Mouse (Mus musculus) right cerebral cortex, postnatal 10 days (tissue): Measurements from ENCODE around the gene Tcf7.

Experiments used
- DNase-seq, 2 experiments: peaks; one replicate each; pipeline ENCODE4 v3.0.0; 2021; ENCODE audit warnings: low spot score in 2 of 2

Gene Tcf7

DNA sequence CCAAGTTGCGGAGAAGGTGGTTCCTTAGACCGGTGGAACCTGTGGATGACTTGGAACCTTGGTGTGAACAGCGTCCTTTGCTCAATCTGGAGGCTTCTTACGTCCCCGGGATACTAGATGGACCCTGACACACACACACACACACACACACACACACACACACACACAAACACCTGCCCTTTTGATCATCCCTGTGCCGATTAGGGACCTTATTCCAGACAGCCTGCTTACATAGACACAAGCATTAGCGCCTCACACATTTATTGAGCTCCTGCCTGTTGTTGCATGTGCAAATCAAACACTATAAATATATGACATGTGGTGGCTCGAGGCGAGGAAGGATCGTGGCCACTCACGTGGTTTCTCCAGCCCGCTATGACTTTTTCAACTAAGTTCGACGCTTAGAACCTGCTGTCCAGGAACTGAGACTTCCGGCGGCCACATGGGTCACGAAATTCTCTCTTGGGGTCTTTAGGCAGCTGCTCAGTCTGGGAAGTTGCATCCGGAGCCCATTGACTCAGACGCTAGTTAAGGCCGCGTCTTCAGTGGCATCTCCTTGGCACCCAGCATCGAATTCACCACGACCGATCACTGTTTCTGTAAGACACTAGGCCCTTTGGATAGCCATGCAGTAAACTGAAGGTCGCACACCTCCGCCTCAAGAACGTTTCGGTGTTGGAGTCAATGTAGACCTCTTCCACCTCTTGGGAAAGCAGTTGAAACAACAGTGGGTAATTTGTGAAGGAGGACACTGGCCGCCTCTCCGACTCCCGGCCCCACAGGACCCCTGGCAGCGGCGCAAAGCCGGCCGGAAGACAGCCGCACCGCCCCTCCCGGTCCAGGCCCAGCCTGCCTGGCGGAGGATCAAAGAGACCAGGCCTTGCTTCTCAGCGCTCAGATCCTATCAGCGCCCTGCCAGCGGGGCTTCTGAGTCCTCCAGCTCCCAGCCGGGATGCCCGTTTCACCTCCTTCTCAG is 1.1 kb upstream of the Tcf7 start:
- peak; percentile 65 to 67 for DNase-seq

DNA sequence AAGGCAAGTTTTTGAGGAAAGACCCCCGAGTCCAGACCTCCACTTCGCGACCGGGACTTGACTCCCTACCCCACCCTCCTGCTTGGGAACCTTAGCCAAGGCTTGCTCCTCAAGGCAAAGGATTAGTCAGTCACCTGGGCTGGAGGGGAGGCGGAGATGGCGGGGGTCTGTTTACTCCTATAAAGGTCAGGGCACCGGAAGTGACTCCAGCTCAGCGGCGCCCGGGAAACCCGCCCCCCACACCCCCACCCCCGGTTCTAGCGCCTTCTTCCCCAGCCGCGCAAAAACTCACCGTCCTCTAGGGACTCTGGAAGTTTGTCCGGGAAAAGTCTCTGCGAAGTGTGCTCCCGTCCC is 417 bp downstream of the Tcf7 start:
- DNase-seq = no peak

DNA sequence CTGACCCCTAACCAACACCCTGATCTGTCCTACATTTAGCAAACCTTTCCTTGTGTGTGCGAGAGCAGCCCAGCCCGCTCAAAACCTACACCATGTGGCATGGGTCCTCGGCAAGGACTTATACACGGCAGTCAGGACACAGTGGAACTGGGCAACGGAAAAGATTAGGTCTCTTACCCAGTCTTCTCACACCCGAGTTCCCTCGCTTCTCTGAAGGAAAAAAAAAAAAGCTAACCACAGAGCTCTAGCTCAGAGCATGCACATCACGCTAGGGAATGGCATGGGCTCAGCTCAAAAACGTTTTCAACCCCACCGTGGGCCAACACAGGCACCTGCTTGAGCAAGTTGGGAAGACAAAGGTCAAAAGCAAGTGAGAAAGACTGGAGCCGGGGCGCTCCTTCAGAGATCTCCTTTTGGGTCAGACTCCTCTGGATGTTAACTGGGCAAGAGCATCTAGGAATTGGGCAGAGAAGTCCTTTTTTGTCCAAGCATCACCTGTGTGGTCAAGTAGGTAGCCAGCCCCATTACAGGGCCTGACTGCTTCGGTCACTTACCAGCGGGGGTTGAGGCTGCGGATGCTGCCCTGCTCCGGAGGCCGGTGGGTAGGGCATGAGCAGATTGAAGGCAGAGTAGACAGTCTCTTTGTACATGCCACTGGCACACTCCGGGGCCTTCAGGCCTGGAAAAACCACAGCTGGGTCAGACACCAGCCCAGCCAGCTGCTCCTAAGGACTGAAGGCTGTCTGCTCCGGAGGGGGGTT is 1.1 kb downstream of the Tcf7 start:
- DNase-seq = no peak

DNA sequence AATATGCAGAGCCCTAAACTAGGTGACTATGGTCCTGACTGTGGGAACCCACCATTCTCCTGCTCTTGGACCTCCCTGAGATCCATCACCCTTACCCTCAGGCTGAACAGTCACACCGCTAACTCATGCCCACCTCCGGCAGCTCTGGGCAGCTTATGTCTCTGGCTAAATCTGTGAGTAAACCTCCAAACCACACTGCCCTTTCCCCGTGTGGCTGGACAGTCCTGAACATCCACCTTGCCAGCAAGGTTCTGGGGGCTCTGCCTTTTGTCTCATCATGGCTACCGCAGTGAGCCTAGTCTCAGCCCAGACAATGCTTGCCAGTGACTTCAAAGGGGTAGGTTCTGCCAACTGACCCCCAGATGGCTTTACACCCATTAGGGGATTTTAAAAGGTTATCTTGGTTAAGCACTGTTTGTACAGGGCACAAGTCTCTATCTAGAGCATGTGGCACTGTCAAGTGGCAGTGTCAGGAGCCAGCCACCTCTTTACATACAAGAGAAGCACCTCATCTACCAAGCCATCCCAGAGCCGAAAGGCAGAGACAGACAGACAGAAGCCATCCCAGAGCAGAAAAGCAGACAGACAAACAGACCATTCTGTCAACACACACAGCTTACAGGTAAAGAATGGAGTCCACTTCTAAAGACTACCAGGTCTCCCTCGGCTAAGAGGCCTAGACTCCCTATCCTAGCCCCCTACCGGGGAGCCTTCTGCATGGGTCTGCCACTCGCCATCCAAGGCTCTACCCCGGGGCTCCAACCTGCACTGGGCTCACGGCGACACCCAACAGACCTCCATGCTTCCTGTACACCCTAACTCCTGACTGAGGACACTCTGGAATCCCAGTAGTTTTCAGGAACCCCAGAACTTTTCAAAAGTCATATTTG is 2.0 kb downstream of the Tcf7 start:
- no peak for DNase-seq

DNA sequence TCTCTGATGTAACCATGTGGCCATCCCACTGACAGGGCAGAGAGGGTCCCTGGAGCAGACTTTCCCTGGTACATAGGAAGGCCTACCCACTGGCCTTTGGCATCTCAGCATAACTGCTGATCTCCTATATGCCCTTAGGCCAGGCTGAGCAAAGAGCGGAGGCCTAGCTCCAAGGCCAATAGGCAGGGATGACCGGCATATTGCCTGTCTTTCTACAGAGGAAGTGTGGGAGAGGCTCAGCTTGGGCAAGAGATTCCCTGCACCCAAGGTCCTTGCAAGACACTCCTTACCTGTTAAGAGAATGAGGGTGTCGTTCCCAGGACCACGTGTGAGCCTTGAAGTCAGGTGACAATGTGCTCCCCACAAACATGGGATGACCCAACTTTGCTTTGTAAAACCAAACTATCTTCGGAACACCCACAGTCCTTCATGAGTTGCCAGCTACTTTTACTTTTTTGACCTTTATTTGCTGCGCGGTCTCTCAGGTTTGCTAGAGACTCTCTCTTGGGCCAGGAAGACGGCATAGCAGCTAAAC is 3.1 kb downstream of the Tcf7 start:
- DNase-seq = no peak

DNA sequence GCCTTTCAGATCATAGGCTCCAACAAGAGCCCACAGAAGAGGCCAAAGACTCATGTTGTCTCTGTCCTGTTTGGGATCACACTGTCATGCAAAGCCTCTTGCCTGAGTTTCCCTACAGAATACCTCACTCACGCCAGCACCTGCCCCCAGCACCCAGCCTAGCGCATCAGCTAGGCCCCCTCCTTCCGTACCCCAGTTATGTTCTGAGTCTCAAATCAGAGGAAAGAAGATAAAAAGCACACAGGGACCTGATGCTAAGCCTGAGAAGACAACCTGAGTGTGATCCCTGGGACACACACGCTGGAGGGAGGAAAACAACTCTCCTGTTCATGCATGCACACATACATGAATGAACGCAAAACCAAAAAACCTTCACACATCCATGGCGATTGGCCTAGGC is 3.8 kb downstream of the Tcf7 start:
- DNase-seq = no peak

DNA sequence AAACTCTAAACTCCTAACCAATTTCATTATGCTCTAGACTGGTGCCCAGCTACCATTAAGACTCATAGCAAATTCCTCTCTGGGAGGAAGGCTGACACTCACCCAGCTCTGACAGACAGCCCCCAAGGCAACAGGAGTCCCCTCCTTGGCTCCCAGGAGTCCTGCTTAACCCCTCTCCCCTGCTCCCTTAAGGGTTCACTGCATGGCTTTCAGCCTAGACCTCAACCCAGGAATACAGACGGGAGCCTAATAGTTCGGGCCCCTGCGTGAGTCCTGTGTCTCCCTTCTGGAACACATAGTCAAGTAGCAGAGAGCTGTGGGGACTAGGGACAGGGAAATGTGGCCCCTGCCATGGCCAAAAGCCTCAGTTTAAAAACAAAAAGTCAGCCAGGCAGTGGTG is 4.7 kb downstream of the Tcf7 start:
- DNase-seq = no peak

DNA sequence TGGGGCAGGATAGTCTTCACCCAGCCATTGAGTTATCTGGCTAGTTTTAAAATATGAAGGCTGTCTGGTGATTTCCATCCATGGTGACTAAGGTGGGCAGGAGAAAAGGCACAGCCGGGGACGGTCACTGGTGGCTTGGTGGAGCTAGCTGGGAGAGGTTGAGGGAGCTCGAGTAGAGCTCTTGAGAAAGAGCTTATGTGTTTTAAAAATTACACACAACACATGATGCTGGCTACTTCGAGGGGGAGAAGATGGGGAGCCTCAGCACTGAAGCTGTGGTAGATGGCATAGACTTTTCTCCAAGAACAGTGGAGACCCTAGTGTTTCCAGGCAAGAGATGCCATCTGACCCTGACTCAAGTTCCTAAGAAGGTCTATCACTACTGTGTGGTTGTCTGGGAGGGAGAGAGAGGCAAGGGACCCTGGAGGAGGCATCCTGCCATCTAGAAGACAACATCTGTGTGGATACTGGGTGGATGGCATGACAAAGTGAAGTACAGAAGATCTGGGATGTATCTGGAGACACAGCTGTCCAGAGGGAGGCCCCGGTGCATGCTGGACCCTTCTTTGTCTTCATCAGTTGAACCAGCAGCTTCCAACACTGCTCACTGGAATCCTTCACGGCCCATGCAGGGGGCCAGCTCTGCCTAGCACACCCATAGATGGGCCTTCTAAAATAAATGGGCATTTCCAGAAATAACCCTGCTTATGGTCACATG is 5.2 kb downstream of the Tcf7 start:
- no peak for DNase-seq

DNA sequence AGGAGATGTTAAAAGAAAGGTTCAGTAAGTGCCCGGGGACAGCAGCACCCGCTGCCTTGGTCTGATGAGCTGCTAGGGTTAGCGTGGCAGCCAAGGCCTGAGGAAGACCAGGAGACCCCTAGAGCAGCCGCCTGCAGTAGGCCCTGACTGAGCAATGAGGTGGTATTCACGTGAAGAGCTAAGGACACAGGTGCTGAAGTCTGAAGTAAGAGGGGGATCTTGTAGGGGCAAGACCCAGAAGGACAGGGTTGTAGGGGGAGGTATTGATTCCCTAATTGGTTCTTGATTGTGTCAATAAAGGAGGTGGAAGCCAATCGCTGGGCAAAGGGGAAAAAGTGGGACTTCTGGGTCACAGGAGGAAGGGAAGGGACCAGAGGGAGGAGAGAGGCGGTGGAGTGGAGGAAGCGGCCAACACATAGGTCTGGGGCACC is 5.8 kb downstream of the Tcf7 start:
- no peak for DNase-seq

DNA sequence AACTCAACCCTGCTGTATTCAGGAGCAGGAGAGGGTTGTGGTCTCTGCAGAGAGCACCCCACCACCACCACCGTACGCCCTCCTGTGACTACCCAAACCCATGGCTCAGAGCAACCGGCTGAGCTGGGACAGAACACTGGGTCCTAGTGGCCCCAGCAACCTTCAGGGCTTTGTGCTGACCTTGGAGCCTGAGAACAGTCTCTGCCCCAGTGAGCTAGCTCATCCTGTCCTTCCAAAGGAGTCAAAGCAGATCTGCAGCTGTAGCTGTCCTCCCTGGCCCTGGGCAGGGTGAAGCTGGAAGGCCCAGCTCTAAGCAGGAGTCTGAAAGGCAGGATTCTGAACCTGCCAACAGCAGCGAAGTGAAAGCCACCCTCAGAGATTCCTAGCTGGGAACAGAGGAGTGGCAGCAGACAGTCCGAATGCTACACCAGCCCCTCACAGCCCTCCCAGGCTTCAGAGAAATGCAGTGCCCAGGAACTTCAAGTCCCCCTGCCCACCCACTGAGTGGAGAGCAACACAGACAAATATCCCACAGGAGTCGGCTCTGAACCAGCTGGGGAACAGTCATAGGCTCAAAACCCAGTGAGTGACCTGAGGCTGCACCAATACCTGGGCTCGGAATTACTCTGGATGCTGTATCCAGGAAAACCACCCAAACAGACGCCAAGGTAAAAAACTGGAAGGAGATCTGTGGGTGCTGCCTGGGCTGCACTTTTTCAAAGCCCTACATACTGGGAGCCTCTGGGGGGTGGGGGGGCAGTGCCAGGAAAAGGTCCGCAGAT is 6.8 kb downstream of the Tcf7 start:
- DNase-seq = peak; percentile 49 to 63

DNA sequence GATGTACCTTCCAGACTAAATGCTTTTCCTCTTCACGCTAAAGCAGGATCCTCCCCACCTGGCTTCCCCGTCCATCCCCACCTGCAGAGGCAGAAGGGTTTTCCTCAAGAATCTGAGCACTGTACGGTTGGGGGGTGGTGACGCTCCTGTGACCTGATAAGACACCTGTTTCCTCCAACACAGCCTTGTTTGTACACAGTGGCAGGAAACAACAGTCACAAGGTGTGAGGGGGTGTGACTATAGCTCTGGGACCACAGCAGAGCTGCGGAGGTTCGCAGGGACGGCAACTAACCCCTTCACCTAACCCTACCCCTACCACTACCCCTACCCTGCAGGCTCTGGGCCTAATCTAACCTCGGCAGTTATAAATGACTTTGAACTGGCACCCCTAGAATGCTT is 7.4 kb downstream of the Tcf7 start:
- no peak for DNase-seq

DNA sequence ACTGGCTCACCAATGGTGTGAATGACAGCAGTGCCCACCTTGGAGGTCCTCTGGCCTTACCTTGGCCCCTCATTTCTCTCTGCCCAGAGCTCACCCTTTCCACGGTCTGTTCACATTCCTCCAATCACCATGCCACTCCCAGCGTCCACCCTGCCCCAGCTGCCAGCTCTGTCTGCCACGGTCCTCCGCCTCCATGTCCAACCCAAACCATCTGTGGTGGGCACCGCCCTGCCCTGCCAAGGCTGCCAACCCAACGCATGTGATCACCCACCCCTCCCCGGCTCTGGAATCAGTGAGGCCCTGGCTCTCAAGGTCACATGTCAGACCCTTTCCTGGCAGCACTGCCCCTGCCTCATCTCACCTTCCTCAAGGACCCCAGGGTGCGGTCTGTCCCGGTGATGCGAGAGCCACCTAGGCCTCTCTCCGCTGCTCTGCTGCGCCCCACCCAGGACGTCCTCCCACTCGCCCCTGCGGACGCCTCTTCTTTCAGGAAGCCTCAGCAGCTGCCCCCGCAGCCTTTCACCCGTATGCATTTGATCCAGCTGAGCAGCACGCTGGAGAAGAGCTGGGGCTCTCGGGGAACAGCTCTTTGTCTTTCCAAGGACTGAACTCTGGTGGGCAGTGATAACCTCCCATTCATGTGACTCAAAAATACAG is 8.2 kb downstream of the Tcf7 start:
- no peak for DNase-seq

DNA sequence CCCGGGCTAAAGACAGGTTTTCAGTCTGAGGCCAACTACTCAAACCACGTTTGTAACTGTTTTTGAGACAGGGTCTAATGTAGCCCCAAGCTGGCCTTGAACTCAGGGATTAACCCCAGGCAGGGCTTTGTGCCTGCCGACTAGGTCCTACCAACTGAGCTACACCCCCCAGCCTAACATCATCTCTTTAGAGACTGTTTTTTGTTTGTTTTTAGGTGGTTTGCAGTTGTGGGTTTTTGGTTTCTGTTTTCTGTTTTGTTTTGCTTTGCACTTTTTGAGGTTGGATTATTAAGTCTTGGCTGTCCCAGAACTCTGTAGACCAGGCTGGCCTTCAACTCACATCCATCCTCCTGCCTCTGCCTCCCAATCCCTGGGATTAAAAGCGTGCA is 8.9 kb downstream of the Tcf7 start:
- DNase-seq = no peak

DNA sequence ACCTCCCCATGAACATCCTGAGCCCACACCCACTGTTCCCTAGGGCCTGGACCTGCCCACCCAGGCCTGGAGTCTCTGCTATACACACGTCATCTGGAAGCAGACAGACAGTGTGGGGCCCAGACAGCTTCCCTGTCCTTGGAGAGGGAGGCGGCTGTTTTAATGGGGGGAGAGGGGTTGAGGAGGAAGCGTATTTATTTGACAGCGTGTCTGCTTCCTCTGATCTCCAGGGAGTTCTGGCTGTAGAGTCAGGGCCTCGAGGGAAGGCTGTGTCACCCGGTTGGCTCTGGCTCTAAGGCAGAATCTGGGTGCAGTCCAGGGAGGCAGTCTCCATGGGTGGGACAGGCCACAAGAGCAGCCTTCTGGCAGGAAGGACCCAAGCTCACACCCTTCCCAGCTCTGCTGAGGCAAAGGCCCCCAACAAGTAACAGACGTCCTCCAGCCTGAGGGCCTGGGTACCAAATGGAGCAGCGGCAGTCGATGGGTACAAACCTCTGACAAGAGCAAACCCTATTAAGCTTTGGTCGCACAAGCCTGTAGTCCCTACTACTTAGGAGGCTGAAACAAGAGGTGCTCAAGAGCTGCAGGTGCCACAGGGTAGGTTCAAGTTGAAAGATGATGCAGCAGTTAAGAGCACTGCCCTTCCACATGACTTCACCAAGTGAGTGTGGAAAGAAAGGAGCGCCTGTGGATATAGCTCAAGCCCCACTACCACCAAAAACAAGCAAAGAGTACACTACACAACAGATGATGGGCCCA is 9.5 kb downstream of the Tcf7 start:
- no peak for DNase-seq

DNA sequence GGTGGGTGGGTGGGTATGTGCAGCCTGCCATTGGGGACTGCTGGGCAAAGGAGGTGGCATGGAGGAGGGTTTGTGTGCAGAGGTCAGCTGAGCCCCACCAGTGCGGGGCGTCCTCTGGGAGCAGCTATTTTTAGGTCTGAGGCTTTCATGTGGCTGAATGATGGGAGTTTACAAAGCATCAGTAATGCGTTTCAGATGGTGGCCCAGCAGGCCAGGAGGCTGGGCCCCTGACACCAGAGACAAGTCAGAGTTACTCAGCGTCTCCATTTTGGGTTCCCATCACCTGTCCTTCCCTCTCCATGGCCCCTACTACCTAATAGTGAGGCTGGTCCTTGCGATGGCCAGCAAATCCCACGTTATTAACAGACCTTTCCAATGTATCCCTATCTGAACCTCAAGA is 10.2 kb downstream of the Tcf7 start:
- no peak for DNase-seq

DNA sequence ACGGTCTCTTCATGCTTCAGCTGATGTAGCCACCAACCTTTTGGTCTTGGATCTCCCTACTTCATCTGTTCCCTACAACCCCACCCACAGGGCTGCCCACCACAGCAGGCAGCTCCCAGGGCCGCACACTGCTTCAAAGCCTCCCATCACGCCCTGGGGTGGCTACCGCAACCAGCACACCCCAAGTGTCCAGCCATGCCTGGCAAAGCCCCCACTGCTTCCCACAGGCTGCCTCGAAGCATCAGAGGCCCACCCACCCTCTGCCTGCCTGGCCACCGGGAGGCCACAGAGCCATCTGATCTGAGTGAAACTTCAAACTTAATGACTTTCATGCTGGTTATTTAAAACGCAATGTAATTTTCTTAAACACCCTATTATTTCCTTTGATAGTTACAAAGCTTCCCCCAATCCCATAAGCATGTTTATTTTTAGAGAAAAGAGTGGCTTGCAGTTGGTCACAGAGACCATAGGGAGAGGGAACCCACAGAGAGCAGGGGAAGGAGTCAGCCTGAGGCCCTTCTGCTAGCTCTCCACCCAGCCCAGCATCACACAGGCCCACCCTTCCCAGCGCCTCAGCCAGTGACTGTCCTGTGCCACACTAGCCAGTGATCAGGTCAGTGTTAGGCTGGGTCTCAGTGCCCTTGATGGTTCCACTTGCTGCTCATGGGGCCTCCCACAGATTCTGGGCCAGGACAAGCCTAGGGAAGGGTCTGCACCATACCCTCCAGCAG is 10.9 kb downstream of the Tcf7 start:
- no peak for DNase-seq

DNA sequence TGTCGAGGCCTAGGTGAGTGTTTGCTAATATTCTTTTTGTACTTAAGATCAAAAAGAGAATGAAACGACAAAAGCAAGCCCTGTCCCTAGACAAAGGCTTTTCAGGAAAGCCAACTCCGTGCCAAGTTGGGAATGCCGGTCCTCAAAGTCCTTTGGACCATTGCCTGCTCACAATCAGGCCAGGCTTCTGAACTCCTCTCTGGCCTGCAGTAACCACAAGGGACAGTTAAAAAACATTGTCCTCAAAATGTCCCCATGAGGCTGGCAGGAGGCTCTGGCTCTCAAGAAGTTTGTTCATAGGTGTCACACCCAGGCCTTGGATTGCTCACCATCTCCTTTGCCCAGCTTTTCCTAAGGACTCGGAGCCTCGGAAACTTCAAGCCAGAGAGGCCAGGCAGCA is 13.0 kb downstream of the Tcf7 start:
- no peak for DNase-seq

DNA sequence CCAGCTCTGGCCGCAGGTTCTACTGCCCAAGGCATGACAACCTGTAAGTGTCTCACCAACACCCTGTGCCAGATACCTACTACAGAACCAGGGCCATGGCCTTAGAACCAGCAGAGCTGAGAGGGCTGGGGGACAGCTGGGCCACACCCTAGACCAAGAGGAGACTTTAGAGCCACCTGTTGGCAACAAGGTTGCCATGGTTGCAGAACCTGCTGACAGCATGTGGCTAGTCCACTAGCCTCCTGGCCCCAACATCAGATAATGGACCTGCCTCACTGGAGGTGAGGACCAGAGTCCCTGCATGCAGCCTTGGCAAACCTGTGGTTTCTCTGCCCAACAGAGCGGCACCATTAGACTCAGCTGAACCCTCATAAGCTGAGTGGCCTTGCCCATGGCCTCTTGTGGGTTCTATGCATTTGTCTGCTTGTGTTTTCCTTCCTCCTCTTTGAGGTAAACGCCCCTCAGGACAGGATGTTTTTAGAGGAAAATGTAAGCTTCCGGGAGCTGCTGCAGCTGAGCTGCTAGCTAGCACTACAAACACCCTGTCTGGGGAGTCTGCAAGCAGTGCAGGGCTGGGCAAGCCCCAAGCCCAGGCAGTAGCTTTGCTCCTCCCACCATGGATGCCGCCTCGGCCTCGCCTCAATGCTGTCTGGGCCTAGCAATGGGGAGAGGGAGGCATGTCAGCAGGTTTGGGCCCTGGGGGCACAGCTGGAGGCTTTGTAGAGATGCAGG is 14.5 kb downstream of the Tcf7 start:
- DNase-seq = no peak
